Mouse (Mus musculus) kidney, embryonic 15.5 days (tissue): ENCODE data around the gene Rfesd. TPM values are rescaled to one million over a fixed set of nuclear protein-coding genes. Genes with fewer than 3 reads are reported as not detected.

ENCODE experiments used
- ATAC-seq: fragments of 200-750 bp; cut with Nextera tagmentation; replicated peaks from 2 replicates; pipeline ENCODE4 v1.8.0; 2017; ENCODE audit warnings: moderate TSS enrichment; ENCODE audit not compliant: low FRiP score
- H3K27ac ChIP-seq: fragments of 300-500 bp; sonication (generic); 2 replicates; pipeline ENCODE4 v1.5.1; 2015; ENCODE audit warnings: mild to moderate bottlenecking, inconsistent platforms
- H3K27me3 ChIP-seq: fragments of 300-500 bp; sonication (generic); 2 replicates; pipeline ENCODE4 v1.6.1; 2015; ENCODE audit warnings: inconsistent platforms
- H3K36me3 ChIP-seq: fragments of 300-500 bp; sonication (generic); 2 replicates; pipeline ENCODE4 v1.6.1; 2015; ENCODE audit warnings: inconsistent platforms
- H3K4me1 ChIP-seq: fragments of 300-500 bp; sonication (generic); 2 replicates; pipeline ENCODE4 v1.6.1; 2015; ENCODE audit warnings: inconsistent platforms
- H3K4me2 ChIP-seq: fragments of 300-500 bp; sonication (generic); 2 replicates; pipeline ENCODE4 v1.6.1; 2015; ENCODE audit warnings: moderate library complexity, mild to moderate bottlenecking, inconsistent platforms
- H3K4me3 ChIP-seq: fragments of 300-500 bp; sonication (generic); replicated peaks from 2 replicates; pipeline ENCODE4 v1.5.1; 2015; ENCODE audit warnings: mild to moderate bottlenecking, inconsistent platforms
- H3K9ac ChIP-seq: fragments of 300-500 bp; sonication (generic); 2 replicates; pipeline ENCODE4 v1.6.1; 2015; ENCODE audit warnings: mild to moderate bottlenecking, inconsistent platforms
- H3K9me3 ChIP-seq: fragments of 300-500 bp; sonication (generic); replicated peaks from 2 replicates; pipeline ENCODE4 v1.6.1; 2016; ENCODE audit warnings: inconsistent platforms
- WGBS: fragments of 180-500 bp; shearing (Covaris S2); methylation state at CpG from one replicate; pipeline ENCODE4 v1.1.7; 2015; ENCODE audit warnings: mixed read lengths; 5-methylcytosine and 5-hydroxymethylcytosine counted together
- polyA plus RNA-seq: library from polyadenylated mRNA; unstranded; fragments of >200 nt; fragmentation: Nextera tagmentation; extraction: Ambion mirVana; gene quantifications from 2 replicates; pipeline ENCODE4 v1.2.1, GENCODE M21; 2015

Rfesd gene
- polyA plus RNA-seq, 1 experiment from 2014 or later, result 20.2 TPM

DNA sequence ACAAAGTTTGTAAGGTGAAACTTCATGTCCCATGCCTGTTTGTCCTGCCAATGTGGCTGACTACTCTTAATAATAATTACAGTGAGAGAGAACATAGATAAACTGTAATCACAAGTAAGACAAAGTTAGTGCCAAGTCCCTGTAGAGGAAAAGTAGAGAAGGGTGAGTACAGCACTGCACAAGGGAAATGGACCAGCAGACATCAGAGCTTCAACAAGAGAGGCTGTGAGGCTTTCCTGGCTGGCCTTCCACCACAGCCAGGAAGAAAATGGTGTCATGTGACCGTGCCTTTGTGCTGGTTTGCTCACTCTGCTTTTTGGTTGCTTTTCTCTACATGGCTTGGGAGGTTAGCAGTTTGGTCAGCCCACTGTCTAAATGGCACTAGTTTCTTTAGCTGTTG lies 42.9 kb downstream of the Rfesd start:
- H3K9ac ChIP-seq, result no peak overlapping the region
- no peaks in the 10 kb centered on the region for H3K36me3 ChIP-seq
- H3K4me2 ChIP-seq, result no peak overlapping the region
- H3K27ac ChIP-seq, result no peak overlapping the region
- no peak overlapping the region for H3K4me3 ChIP-seq
- no peaks in the 10 kb centered on the region for H3K4me1 ChIP-seq
- ATAC-seq, result no peak
- H3K9me3 ChIP-seq, result no peaks in the 10 kb centered on the region
- no peaks in the 10 kb centered on the region for H3K27me3 ChIP-seq
- 82% methylated on average over 1 of the region's 1 CpGs for WGBS

DNA sequence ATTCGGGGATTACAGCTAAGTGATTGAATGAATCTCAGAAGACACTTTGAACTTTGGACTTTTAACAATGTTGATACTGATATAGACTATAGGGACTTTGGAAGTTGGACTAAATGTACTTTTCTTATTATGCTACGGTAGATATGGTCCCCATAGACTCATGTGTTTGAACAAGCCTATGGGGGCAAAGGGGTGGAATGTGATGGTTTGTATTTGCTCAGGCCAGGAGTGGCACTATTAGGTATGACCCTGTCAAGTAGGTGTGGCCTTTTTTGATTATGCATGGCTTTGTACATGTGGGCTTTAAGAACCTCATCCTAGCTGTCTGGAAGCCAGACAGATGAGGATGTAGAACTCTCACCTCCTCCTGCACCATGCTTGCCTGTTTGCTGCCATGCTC lies 44.0 kb downstream of the Rfesd start:
- Histone ChIP-seq H3K27ac (no peak overlapping the region), H3K36me3 (no peaks in the 10 kb centered on the region), H3K4me3 (no peak overlapping the region), H3K9me3 (no peaks in the 10 kb centered on the region), H3K9ac (no peak overlapping the region), H3K27me3 (no peaks in the 10 kb centered on the region), H3K4me2 (no peak overlapping the region), H3K4me1 (no peaks in the 10 kb centered on the region)
- ATAC-seq, result no peak
- 75% methylated on average over 2 of the region's 2 CpGs for WGBS

- WGBS, result 83% methylated on average over 1 of the region's 1 CpGs
Observed at GRCm38 (mm10) chr13:75966850-75967249, 51.7 kb downstream of the Rfesd start, which contains the start of gene Spata9. TSS of gene Spata9 (plus strand) at chr13:75967150.

GRCm38 (mm10) chr13:75955357-75955992 lies 63.0 kb downstream of the Rfesd start:
- H3K27ac ChIP-seq, result no peak overlapping the region
- H3K9me3 ChIP-seq, result no peaks in the 10 kb centered on the region
- H3K4me3 ChIP-seq, result no peak overlapping the region
- no peak for ATAC-seq
- no peak overlapping the region for H3K9ac ChIP-seq
- no peaks in the 10 kb centered on the region for H3K27me3 ChIP-seq
- H3K4me2 ChIP-seq, result no peak overlapping the region
- H3K4me1 ChIP-seq, result no peaks in the 10 kb centered on the region
- no peaks in the 10 kb centered on the region for H3K36me3 ChIP-seq

More at GRCm38 (mm10) chr13:75966850-75967249, 51.7 kb downstream of the Rfesd start, which contains the start of gene Spata9:
- Histone ChIP-seq H3K9ac (no peak within 1 kb of the TSS), H3K27me3 (no peaks in the 10 kb centered on the region), H3K36me3 (no peaks in the 10 kb centered on the region), H3K27ac (no peak within 1 kb of the TSS), H3K4me3 (no peak within 1 kb of the TSS), H3K9me3 (peaks cover 6% of the 10 kb centered on the region), H3K4me2 (no peak within 1 kb of the TSS), H3K4me1 (no peaks in the 10 kb centered on the region)
- ATAC-seq, result no peak

Other genes starting within 250 kb of the Rfesd start
- gene Glrx, start 178.9 kb downstream of the Rfesd start, polyA plus RNA-seq, result 38.6 and 43.3 TPM in 2 replicates
- gene Rhobtb3, start 74.8 kb downstream of the Rfesd start, polyA plus RNA-seq, result 37.5 and 40.9 TPM in 2 replicates
- gene Spata9, start 51.6 kb downstream of the Rfesd start, polyA plus RNA-seq, result 0.84 and 0.87 TPM in 2 replicates
- gene Gpr150, start 38.3 kb upstream of the Rfesd start, polyA plus RNA-seq, result 0.44 and 0.60 TPM in 2 replicates
- 9.3 and 10.5 TPM in 2 replicates for gene Arsk, start 79.9 kb upstream of the Rfesd start, polyA plus RNA-seq
- 13.3 and 15.7 TPM in 2 replicates for gene Ttc37, start 80.0 kb upstream of the Rfesd start, polyA plus RNA-seq